Mouse (Mus musculus) right cerebral cortex, postnatal 25 days (tissue): ENCODE results near the gene Vps50.
"Not testable (repeated sequence)": the region's sequence is repeated elsewhere in the genome, so short reads cannot be mapped to it uniquely, and the experiment has no call there.

ENCODE experiments used
- DNase-seq: peaks from one replicate; pipeline ENCODE4 v3.0.0; 2022

The Vps50 gene

GRCm38 (mm10) chr6:3498162-3498848 lies at the start of gene Vps50, which contains the start of gene Hepacam2:
Gene Vps50 (plus strand): TSS chr6:3498382.
Gene Hepacam2 (minus strand): TSS chr6:3498298.
- DNase-seq: peak; percentile 90

GRCm38 (mm10) chr6:3454421-3454820 lies 43.8 kb upstream of the Vps50 start:
- no peak for DNase-seq

- DNase-seq: no peak
Measured at GRCm38 (mm10) chr6:3455944-3456536, 42.1 kb upstream of the Vps50 start.

GRCm38 (mm10) chr6:3463026-3463425 lies 35.2 kb upstream of the Vps50 start:
- DNase-seq: no peak

- no peak for DNase-seq
Measured at GRCm38 (mm10) chr6:3463594-3463993, 34.6 kb upstream of the Vps50 start.

- no peak for DNase-seq
Measured at GRCm38 (mm10) chr6:3468627-3469026, 29.6 kb upstream of the Vps50 start.

GRCm38 (mm10) chr6:3470706-3471105 lies 27.5 kb upstream of the Vps50 start:
- DNase-seq: no peak

- DNase-seq: no peak
Measured at GRCm38 (mm10) chr6:3476299-3476698, 21.9 kb upstream of the Vps50 start.

- no peak for DNase-seq
Measured at GRCm38 (mm10) chr6:3479853-3480252, 18.3 kb upstream of the Vps50 start.

- no peak for DNase-seq
Measured at GRCm38 (mm10) chr6:3481705-3482104, 16.5 kb upstream of the Vps50 start.

- DNase-seq: no peak
Measured at GRCm38 (mm10) chr6:3485133-3485532, 13.0 kb upstream of the Vps50 start.

GRCm38 (mm10) chr6:3487355-3487754 lies 10.8 kb upstream of the Vps50 start:
- DNase-seq: no peak

GRCm38 (mm10) chr6:3494285-3494684 lies 3.9 kb upstream of the Vps50 start:
- DNase-seq: no peak

- no peak for DNase-seq
Measured at GRCm38 (mm10) chr6:3496210-3496609, 2.0 kb upstream of the Vps50 start.

GRCm38 (mm10) chr6:3500286-3500685 lies 2.1 kb downstream of the Vps50 start:
- no peak for DNase-seq

- no peak for DNase-seq
Measured at GRCm38 (mm10) chr6:3505289-3505688, 7.1 kb downstream of the Vps50 start.

GRCm38 (mm10) chr6:3507078-3507477 lies 8.9 kb downstream of the Vps50 start:
- no peak for DNase-seq

GRCm38 (mm10) chr6:3508151-3508550 lies 10.0 kb downstream of the Vps50 start:
- not testable (repeated sequence) for DNase-seq

- no peak for DNase-seq
Measured at GRCm38 (mm10) chr6:3509782-3510181, 11.6 kb downstream of the Vps50 start.

GRCm38 (mm10) chr6:3511116-3511515 lies 12.9 kb downstream of the Vps50 start:
- no peak for DNase-seq

GRCm38 (mm10) chr6:3511612-3512011 lies 13.4 kb downstream of the Vps50 start:
- no peak for DNase-seq

GRCm38 (mm10) chr6:3512611-3513010 lies 14.4 kb downstream of the Vps50 start:
- DNase-seq: peak; percentile 22

- no peak for DNase-seq
Measured at GRCm38 (mm10) chr6:3528198-3528597, 30.0 kb downstream of the Vps50 start.

- no peak for DNase-seq
Measured at GRCm38 (mm10) chr6:3531445-3531844, 33.3 kb downstream of the Vps50 start.

- no peak for DNase-seq
Measured at GRCm38 (mm10) chr6:3536048-3536447, 37.9 kb downstream of the Vps50 start.
